Mouse (Mus musculus): ENCODE measurements at regions not wholly inside any gene's neighbourhood (a gene's known extent, or its start where the extent isn't known, plus 50 kb on each side); places are given as distances from the start of the nearest gene placed in this dataset.

DNA sequence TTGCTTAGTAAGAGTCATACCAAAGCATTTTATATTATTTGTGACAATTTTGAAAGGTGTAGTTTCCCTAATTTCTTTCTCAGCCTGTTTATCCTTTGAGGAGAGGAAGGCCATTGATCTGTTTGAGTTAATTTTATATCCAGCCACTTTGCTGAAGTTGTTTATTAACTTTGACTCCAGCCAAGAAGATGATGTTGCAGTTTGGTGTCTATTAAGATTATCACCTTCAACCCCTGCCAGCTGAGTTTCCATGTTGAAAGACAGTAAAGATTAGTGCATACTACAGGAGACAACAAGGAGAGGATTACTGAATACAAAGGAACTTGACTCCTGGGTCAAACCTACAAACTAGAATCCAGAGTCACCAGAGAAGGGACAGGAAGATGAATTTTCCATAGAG is 80.5 kb upstream of the 4933415F23Rik start:
- no peaks in the 10 kb centered on the region for H3K27me3 ChIP-seq
- ChIA-PET POLR2A (interaction anchor here (0.5 kb wide), 1 partner anchor 32 kb away, joined by 3 read pairs; no protein-coding TSS in a partner anchor), CTCF (interaction anchor here (1.0 kb wide), 1 partner anchor 11 kb away, joined by 4 read pairs; no protein-coding TSS in a partner anchor)
- in situ Hi-C loops (cut with MboI; ENCODE audit: low pct_unique_long_range_greater_than_20kb) = no loop called here
- DNase-seq (ENCODE audit: low read depth, low spot score) (no peak), ATAC-seq (no peak)
- no peak for TF ChIP-seq CTCF (IDR thresholded peaks at IDR 0.05)

DNA sequence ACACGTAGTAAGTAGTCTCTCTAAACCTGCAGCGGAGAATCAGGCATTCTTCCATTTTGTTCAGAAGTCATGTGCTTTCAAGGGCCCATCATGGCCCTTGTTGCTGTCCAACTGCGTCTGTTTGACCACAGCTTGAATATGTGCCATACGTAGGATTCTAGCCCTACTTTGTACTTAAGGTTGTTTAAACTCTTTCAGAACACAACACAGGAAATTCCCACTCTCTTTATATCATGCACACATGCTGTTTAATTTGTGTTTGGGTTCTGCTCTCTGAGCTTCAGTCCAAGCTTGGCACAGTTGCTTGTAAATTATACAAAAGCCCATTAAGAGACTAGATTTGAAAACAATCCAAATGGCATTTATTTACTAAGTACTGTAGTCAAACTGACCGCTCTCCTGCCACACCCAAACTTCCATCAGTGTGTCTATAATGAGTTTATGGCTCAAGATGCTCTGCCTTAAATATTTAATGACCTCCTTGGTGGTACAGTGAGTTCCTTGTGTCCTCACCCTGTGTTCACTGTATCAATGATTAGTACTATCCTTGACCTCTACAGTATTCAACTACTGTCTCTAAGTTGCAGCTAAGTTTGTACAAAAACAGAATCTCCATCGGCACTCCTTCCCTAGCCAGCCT is 76.4 kb upstream of the 4933415F23Rik start:
- in situ Hi-C loops (cut with MboI; ENCODE audit: low pct_unique_long_range_greater_than_20kb) = no loop called here
- no peak for ATAC-seq

GRCm38 (mm10) chr1:23174022-23174421 is 72.0 kb upstream of the 4933415F23Rik start:
- H3K27me3 ChIP-seq = no peaks in the 10 kb centered on the region
- ATAC-seq = no peak
- DNase-seq (ENCODE audit: low read depth, low spot score) = no peak
- TF ChIP-seq CTCF (IDR thresholded peaks at IDR 0.05) = no peak
- in situ Hi-C loops (cut with MboI; ENCODE audit: low pct_unique_long_range_greater_than_20kb) = no loop called here
- CTCF ChIA-PET = interaction anchor here (0.9 to 1.8 kb wide), 2 partner anchors 94 to 111 kb away, joined by 3 read pairs; no protein-coding TSS in a partner anchor
- POLR2A ChIA-PET = interaction anchor here (0.6 kb wide), 1 partner anchor 98 kb away, joined by 3 read pairs; no protein-coding TSS in a partner anchor

More for the DNA sequence above, 76.4 kb upstream of the 4933415F23Rik start:
- ChIA-PET POLR2A (no interaction called here), CTCF (interaction anchor here (1.1 to 1.4 kb wide), 2 partner anchors 15 to 20 kb away, joined by 3 read pairs; no protein-coding TSS in a partner anchor)
- no peak for TF ChIP-seq CTCF (IDR thresholded peaks at IDR 0.05)
- no peak for DNase-seq (ENCODE audit: low read depth, low spot score)
- H3K27me3 ChIP-seq = no peaks in the 10 kb centered on the region

DNA sequence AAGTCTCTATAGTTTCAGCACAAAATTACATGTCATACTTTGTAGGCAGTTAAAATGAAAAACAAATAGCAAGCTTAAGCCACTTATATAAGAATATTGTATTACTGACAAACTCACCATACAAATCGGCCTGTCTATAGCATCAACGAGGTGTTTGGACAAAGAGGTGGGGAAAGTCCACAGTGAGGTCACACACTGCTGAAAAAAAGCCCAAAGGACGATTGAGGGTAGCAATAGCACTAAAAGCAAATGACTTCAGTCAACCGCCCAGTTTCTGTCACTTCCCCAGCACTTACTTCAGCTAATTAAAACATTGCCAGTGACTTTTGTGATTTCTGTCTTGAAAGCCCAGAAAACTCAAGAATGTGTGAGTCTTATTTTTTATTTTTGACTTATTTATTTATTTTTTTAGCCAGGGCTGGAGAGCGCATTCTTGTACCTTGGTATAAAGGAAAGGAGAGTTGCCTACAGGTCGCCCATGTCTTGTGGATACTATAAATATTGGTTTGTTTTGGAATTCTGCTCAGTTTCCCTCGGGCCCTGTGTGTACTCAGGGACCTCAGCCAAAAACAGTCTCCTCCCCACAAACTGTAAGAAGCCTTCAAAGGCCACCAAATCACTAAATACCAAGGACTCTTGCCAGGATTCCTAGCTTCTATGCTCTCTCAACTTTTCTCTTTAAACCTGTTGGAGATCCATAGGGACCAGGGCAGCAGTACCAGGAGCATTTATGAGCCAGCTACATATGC is 71.2 kb upstream of the 4933415F23Rik start:
- ChIA-PET CTCF (interaction anchor here (1.8 kb wide), 1 partner anchor 112 kb away, joined by 3 read pairs; no protein-coding TSS in a partner anchor), POLR2A (no interaction called here)
- in situ Hi-C loops (cut with MboI; ENCODE audit: low pct_unique_long_range_greater_than_20kb) = no loop called here
- no peak for TF ChIP-seq CTCF (IDR thresholded peaks at IDR 0.05)
- no peak for DNase-seq (ENCODE audit: low read depth, low spot score)
- no peaks in the 10 kb centered on the region for H3K27me3 ChIP-seq
- no peak for ATAC-seq

GRCm38 (mm10) chr1:23171336-23171735 is 69.3 kb upstream of the 4933415F23Rik start:
- ChIA-PET POLR2A (no interaction called here), CTCF (interaction anchor here (1.2 to 1.3 kb wide), 2 partner anchors 9 to 12 kb away, joined by 4 read pairs; no protein-coding TSS in a partner anchor)
- no peak for TF ChIP-seq CTCF (IDR thresholded peaks at IDR 0.05)
- no peaks in the 10 kb centered on the region for H3K27me3 ChIP-seq
- in situ Hi-C loops (cut with MboI; ENCODE audit: low pct_unique_long_range_greater_than_20kb) = no loop called here
- ATAC-seq (no peak), DNase-seq (ENCODE audit: low read depth, low spot score) (no peak)

DNA sequence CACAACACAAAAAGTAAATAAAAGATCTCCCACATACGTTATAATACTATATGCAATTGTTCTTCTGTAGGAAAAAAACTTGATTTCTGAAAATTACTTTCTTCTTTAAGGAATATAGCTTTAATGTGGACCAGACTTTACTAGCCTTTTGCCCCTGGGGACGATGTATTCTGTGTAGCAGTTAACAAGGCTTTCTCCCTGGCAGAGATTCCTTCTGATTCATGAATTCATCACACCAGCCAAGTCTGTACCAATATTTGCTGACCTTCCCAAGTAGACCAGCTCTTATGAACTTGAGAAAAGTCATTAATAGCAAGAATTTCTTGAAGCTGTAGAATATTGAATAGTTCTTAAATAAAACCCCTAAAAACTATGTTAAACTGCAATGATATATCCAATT is 68.7 kb upstream of the 4933415F23Rik start:
- no peaks in the 10 kb centered on the region for H3K27me3 ChIP-seq
- DNase-seq (ENCODE audit: low read depth, low spot score) (no peak), ATAC-seq (no peak)
- POLR2A ChIA-PET = interaction anchor here (0.6 kb wide), 1 partner anchor 79 kb away, joined by 3 read pairs; no protein-coding TSS in a partner anchor
- TF ChIP-seq CTCF (IDR thresholded peaks at IDR 0.05) = no peak
- CTCF ChIA-PET = interaction anchor here (1.2 to 1.3 kb wide), 3 partner anchors 9 to 115 kb away, joined by 4 read pairs; no protein-coding TSS in a partner anchor
- in situ Hi-C loops (cut with MboI; ENCODE audit: low pct_unique_long_range_greater_than_20kb) = no loop called here

- ATAC-seq = no peak
- H3K27me3 ChIP-seq = no peaks in the 10 kb centered on the region
- in situ Hi-C loops (cut with MboI; ENCODE audit: low pct_unique_long_range_greater_than_20kb) = no loop called here
- no peak for DNase-seq (ENCODE audit: low read depth, low spot score)
- CTCF ChIA-PET = no interaction called here
- POLR2A ChIA-PET = no interaction called here
- TF ChIP-seq CTCF (IDR thresholded peaks at IDR 0.05) = peak; percentile 68
Measured at GRCm38 (mm10) chr1:23168504-23168903, 66.5 kb upstream of the 4933415F23Rik start.

DNA sequence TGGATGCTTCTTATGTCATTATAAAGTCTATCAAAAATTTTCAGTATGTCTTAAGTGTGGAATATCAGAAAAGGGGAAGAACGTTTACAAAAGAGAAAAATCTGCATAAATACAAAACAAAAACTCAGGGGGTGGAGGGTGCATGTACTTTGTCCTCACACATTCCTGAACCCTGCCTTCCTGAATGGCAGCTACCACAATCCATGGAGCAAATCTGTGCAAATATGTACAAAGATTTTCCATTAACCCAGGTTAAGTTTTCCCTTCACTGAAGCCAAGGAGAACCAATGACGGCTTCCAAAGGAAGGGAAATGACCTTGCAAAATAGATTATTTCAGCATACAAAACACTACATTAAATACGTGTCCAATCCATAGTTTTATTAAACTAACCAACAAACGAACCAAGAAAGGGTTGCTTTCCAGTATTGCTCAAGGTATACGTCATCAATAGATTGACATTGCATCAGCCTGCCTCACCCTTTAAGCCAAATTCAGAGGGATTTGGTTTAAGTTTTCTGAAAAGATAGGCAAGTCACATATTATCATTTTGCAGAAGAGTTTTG is 61.4 kb upstream of the 4933415F23Rik start:
- POLR2A ChIA-PET = no interaction called here
- in situ Hi-C loops (cut with MboI; ENCODE audit: low pct_unique_long_range_greater_than_20kb) = no loop called here
- no peak for TF ChIP-seq CTCF (IDR thresholded peaks at IDR 0.05)
- ATAC-seq = no peak
- H3K27me3 ChIP-seq = no peaks in the 10 kb centered on the region
- CTCF ChIA-PET = no interaction called here
- DNase-seq (ENCODE audit: low read depth, low spot score) = no peak

DNA sequence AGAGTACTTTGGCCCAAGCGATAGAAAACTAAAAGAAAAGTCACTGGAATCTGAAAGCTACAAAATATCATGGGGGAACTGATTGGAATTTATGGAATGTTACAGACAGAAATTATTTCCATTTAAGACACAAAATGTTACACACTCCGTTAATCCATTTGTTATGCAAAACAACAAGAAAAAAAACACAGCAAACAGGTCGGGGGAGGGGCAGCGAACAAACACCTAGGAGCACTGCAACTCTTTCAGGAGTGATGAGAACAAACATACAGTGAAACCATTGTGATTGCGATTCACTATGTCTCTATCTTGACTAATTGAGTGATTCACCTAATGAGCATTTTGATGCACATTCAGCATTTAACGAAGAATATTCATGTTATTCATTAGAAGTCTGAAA is 60.7 kb upstream of the 4933415F23Rik start:
- in situ Hi-C loops (cut with MboI; ENCODE audit: low pct_unique_long_range_greater_than_20kb) = no loop called here
- ChIA-PET CTCF (no interaction called here), POLR2A (no interaction called here)
- ATAC-seq = no peak
- no peaks in the 10 kb centered on the region for H3K27me3 ChIP-seq
- no peak for TF ChIP-seq CTCF (IDR thresholded peaks at IDR 0.05)
- DNase-seq (ENCODE audit: low read depth, low spot score) = no peak
